Mouse (Mus musculus) ovary, postnatal 10 days (tissue): ENCODE measurements at regions not wholly inside any gene's neighbourhood (a gene's known extent, or its start where the extent isn't known, plus 50 kb on each side); places are given as distances from the start of the nearest gene placed in this dataset.

Source experiments
- DNase-seq: peaks from one replicate; pipeline ENCODE4 v3.0.0; 2022; ENCODE audit warnings: low spot score

- no peak for DNase-seq
Measured at GRCm38 (mm10) chr1:76083273-76084036, 537.4 kb downstream of the Slc4a3 start.

- no peak for DNase-seq
Measured at GRCm38 (mm10) chr1:76091031-76091430, 545.0 kb downstream of the Slc4a3 start.

GRCm38 (mm10) chr1:76113281-76113680, 567.2 kb downstream of the Slc4a3 start:
- no peak for DNase-seq

- no peak for DNase-seq
Measured at GRCm38 (mm10) chr1:76120840-76121239, 574.8 kb downstream of the Slc4a3 start.

GRCm38 (mm10) chr1:76130353-76130752, 584.3 kb downstream of the Slc4a3 start:
- no peak for DNase-seq

- no peak for DNase-seq
Measured at GRCm38 (mm10) chr1:76136810-76137209, 590.7 kb downstream of the Slc4a3 start.

GRCm38 (mm10) chr1:76137701-76138100, 591.6 kb downstream of the Slc4a3 start:
- no peak for DNase-seq

- DNase-seq = no peak
Measured at GRCm38 (mm10) chr1:76143516-76143915, 597.5 kb downstream of the Slc4a3 start.

GRCm38 (mm10) chr1:76148963-76149362, 602.9 kb downstream of the Slc4a3 start:
- no peak for DNase-seq

GRCm38 (mm10) chr1:76156291-76156690, 610.2 kb downstream of the Slc4a3 start:
- DNase-seq = no peak

GRCm38 (mm10) chr1:76167486-76167885, 621.4 kb downstream of the Slc4a3 start:
- no peak for DNase-seq

- no peak for DNase-seq
Measured at GRCm38 (mm10) chr1:76181181-76181580, 635.1 kb downstream of the Slc4a3 start.

GRCm38 (mm10) chr1:76194844-76195243, 648.8 kb downstream of the Slc4a3 start:
- DNase-seq = no peak

GRCm38 (mm10) chr1:76197651-76198050, 651.6 kb downstream of the Slc4a3 start:
- DNase-seq = no peak

- DNase-seq = no peak
Measured at GRCm38 (mm10) chr1:76200906-76201305, 654.8 kb downstream of the Slc4a3 start.

- DNase-seq = no peak
Measured at GRCm38 (mm10) chr1:76212486-76212885, 666.4 kb downstream of the Slc4a3 start.

- DNase-seq = no peak
Measured at GRCm38 (mm10) chr1:76244721-76245120, 698.7 kb downstream of the Slc4a3 start.

GRCm38 (mm10) chr1:76246181-76246796, 700.2 kb downstream of the Slc4a3 start:
- no peak for DNase-seq

GRCm38 (mm10) chr1:76247126-76247525, 701.1 kb downstream of the Slc4a3 start:
- DNase-seq = no peak

GRCm38 (mm10) chr1:76258217-76258616, 712.2 kb downstream of the Slc4a3 start:
- DNase-seq = no peak

- DNase-seq = peak; percentile 18
Measured at GRCm38 (mm10) chr1:76276148-76276547, 730.1 kb downstream of the Slc4a3 start.

- no peak for DNase-seq
Measured at GRCm38 (mm10) chr1:76276624-76277023, 730.6 kb downstream of the Slc4a3 start.

- peak; percentile 16 for DNase-seq
Measured at GRCm38 (mm10) chr1:76283322-76283721, 737.3 kb downstream of the Slc4a3 start.
